Mouse (Mus musculus) heart, adult 18-20 months (tissue): Measurements from ENCODE around the gene Taf6l. TPM values are rescaled to one million over a fixed set of nuclear protein-coding genes. Genes with fewer than 3 reads are reported as not detected.
"Not testable (repeated sequence)": the region's sequence is repeated elsewhere in the genome, so short reads cannot be mapped to it uniquely, and the experiment has no call there.

ENCODE experiments used
- DNase-seq, 2 experiments: peaks; one replicate each; pipeline ENCODE4 v3.0.0; 2021 to 2022; ENCODE audit warnings: mixed read lengths in 1 of 2
- microRNA-seq, 2 experiments: library from miRNA; unstranded; fragments of <30 nt; microRNA quantifications; one replicate each; pipeline ENCODE4 v1.2.0; 2022
- total RNA-seq, 2 experiments: library from RNA; stranded (reverse); gene quantifications; 2 replicates each; pipeline ENCODE4 v1.2.3; 2021

Gene Taf6l
- total RNA-seq, 2 experiments from 2014 or later, result 7.2 to 8.6 TPM

DNA sequence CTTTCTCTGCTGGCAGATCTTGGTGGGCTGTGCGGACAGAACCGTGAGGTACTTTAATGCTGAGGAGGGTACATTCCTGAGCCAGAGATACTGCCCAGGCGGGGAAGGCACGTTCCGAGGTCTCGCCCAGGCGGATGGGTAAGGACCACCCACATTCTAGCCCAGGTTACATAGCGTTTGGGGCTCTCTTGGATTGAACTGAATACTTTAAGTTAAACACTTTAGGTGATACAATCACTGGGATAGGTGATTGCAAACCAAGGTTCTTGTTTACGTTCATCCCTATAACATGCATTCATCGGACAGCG is 50.1 kb downstream of the Taf6l start:
- no peak for DNase-seq

DNA sequence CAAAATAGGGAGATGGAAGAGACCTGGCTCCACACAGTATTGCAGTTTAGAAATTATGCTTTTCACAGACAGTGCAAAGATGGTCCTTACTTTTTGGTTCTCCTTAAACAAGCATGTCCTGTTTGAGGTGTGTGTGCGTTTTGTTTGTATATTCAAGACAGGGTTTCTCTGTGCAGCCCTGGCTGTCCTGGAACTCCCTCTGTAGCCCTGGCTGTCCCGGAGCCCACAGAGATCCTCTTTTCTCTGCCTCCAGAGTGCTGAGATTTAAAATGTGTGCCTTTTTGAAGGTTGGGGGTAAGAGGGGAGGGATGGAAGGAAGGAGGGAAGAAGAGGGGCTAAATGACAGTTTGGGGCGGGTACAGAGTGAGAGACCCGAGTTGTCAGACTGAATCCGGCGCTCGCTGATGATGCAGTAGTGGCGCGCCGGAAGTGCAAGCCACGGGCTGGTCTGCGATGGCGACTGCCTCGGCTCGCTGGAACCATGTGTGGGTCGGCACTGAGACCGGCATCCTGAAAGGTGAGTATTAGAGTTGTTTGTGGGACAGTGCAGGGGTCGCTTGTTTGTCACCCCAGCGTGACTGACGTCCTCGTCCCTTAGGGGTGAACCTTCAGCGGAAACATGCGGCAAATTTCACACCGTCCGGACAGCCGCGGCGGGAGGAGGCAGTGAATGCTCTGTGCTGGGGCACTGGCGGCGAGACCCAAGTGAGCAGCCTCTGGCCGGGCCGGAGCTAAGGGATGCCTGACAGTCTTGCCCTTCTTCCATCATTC is 50.6 kb downstream of the Taf6l start, which contains the start of gene Wdr74:
TSS of gene Wdr74 (plus strand) at position 439 of the 771 bp plus-strand sequence.
- peak; percentile 93 to 96 for DNase-seq

DNA sequence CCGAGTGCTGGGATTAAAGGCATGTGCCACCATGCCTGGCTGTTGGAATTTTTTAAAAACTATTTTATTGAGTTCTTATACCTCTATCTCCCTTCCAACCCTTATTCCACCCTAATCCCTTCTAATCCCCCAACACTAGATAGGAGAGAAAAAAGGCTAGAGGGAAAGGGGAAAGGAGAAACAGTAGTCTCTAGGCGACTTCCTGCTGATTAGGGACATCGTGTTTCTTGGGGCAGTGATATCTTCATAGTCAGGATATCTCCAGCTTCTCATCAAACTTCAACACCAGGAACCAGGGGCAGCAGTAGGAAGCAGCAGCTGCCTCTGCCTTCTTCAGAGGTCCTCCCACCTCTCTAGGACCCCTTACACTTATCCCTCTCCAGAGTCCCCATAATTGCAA is 51.9 kb downstream of the Taf6l start:
- no peak for DNase-seq

DNA sequence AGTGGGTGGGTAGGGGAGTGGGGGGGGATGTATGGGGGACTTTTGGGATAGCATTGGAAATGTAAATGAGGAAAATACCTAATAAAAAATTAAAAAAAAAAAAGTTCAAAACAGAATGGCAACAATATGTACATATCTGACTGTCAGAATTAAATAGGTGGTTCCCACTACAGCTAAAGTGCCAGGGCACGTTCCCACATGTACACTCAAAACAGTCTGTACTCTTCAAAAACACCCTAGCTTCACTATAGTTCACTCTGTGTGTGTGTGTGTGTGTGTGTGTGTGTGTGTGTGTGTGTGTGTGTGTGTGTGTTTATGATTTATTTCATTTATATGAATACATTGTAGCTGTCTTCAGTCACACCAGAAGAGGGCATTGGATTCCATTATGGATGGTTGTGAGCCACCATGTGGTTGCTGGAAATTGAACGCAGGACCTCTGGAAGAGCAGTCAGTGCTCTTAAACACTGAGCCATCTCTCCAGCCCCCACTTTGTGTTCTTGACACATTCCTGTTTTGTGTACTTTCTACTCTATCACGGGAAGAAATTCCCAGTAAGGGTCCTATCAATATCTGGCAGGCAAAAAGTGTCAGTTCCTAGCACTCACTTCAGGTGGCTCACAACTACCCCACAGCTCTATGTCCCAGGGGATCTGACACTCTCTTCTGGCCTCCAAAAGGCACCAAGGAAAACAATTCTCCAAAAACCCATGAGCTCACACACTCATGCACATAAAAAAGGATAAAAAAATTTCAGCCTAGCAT is 57.7 kb downstream of the Taf6l start:
- not testable (repeated sequence) for DNase-seq

DNA sequence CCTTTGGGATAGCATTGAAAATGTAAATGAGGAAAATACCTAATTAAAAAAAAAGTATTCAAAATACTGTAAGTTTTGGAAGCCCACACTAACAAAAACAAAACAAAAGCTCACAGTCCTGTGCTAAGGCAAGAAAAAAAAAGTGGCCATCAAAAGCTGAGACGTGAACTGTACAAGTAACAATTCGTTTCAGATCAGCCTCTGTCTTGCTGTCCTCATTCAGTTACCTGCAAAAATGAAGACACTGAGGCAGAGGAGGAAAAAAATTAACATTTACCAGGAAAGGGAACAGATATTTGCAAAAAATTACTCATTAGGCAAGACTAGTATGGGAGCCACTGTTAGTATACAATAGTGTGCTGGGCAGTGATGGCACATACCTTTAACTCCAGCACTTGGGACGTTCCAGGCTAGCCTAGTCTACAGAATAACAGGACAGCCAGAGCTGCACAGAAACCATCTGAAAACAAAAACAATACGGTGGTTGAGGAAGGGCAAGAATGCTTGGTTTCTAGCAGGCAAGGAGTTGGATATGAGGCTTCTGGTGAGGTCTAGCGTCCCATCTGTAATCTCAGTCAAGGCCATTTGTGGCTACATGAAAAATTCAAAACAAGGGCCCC is 58.6 kb downstream of the Taf6l start:
- no peak for DNase-seq

DNA sequence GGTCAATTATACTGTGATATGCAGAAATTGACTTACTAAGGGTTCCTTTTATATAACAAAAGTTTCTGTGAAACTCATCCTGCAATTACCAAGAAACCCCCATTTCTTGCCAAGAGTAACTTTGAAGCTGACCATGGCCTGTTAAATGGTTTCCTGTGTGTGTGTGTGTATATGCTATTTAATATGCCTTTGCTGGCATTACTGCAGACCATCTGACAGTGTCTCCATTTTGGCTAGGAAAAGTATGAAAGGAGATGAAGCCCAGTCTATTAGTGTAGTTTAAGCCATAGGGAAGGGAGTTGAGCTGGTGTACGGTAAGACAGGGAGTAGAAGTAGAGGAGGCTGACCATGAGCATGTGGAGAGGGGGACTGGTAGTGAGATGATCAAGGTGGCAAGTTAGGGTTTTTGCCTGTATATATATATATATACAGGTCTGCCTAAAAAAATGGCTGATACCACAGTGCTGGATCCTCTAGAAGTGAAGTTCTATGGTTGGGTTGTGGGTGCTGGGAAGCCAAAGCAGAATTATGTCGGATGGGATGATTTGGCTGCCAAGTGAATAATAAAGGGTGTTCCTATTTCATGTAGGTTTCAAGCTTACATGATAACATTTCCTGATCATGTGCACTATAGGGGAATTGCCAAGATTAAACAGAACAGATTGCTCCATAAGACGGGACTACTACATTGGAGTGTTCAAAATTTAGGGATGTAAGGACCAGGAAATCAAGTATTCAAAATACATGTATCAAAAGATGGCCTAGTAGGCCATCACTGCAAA is 59.4 kb downstream of the Taf6l start:
- no peak for DNase-seq

DNA sequence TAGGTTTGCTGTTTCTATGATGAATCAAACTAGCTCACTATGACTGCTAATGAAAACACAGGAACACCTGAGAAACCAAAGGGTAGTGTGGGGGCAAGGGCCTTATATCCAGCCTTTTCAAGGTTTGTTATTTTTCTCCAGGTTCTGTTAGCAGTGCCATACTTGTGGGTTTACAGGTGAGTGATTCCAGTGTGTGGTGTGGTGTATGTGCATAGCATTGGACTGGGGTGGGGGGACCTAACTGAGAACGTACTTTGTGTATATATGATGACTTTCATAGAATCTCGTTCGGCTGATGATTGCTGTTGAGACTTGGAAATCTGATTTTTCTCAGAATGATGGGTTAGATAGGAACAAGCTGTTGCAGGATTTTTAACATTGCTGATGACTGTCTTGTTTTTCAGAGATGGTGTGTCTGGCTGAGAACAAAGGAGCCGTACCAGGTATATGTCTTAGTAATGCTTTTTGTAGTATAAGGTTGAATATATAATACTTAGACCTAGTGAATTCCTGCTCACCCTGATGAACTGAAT is 61.1 kb downstream of the Taf6l start:
- DNase-seq, result no peak

Small RNA genes lying within 50 kb of the gene (microRNA-seq; reads per million reads assigned to microRNA genes)
- 0 reads per million in 2 experiments for gene Mir6992

Other genes with a start within 250 kb of the Taf6l start
- gene Slc22a8, start 195.2 kb downstream of the Taf6l start, total RNA-seq, result not detected
- not detected for gene Slc22a6, start 168.4 kb downstream of the Taf6l start, total RNA-seq
- under 1 TPM in 1 of 2 experiments, not detected in 1; 0.10 TPM for gene Chrm1, start 122.6 kb downstream of the Taf6l start, total RNA-seq
- gene Slc3a2, start 63.0 kb downstream of the Taf6l start, total RNA-seq, result 10 to 100 TPM; 42.4 to 48.1 TPM
- 10 to 100 TPM; 18.8 to 22.3 TPM for gene Wdr74, start 50.6 kb downstream of the Taf6l start, total RNA-seq
- under 1 TPM in 1 of 2 experiments, not detected in 1; 0.72 TPM for gene 1700092M07Rik, start 45.7 kb downstream of the Taf6l start, total RNA-seq
- 10 to 100 TPM; 21.3 to 27.1 TPM for gene Stx5a, start 45.0 kb downstream of the Taf6l start, total RNA-seq
- gene Nxf1, start 29.3 kb downstream of the Taf6l start, total RNA-seq, result 10 to 100 TPM; 31.6 to 35.6 TPM
- gene Tmem223, start 15.4 kb downstream of the Taf6l start, total RNA-seq, result 100 to 1,000 TPM; 133 to 134 TPM
- gene Tmem179b, start 11.9 kb downstream of the Taf6l start, total RNA-seq, result 10 to 100 TPM; 12.0 to 12.6 TPM
- 10 to 100 TPM; 58.3 to 60.9 TPM for gene Polr2g, start 12.2 kb upstream of the Taf6l start, total RNA-seq
- gene Zbtb3, start 16.1 kb upstream of the Taf6l start, total RNA-seq, result 1 to 10 TPM in 1 of 2 experiments, under 1 TPM in 1; 0.79 to 1.6 TPM
- gene Ttc9c, start 32.9 kb upstream of the Taf6l start, total RNA-seq, result 10 to 100 TPM; 13.6 to 18.3 TPM
- 10 to 100 TPM; 47.2 to 47.4 TPM for gene Hnrnpul2, start 33.6 kb upstream of the Taf6l start, total RNA-seq
- gene AC129217.1, start 43.4 kb upstream of the Taf6l start, total RNA-seq, result not detected
- 10 to 100 TPM; 24.7 to 32.2 TPM for gene Bscl2, start 51.0 kb upstream of the Taf6l start, total RNA-seq
- gene Gng3, start 52.8 kb upstream of the Taf6l start, total RNA-seq, result not detected
- 1 to 10 TPM; 2.3 to 3.6 TPM for gene Lrrn4cl, start 64.4 kb upstream of the Taf6l start, total RNA-seq
- gene Ubxn1, start 85.1 kb upstream of the Taf6l start, total RNA-seq, result 100 to 1,000 TPM; 125 to 132 TPM
- gene Uqcc3, start 94.5 kb upstream of the Taf6l start, total RNA-seq, result 10 to 100 TPM; 55.9 to 62.8 TPM
- gene Lbhd1, start 97.3 kb upstream of the Taf6l start, total RNA-seq, result 1 to 10 TPM; 1.6 to 3.8 TPM
- gene Gm49403, start 97.5 kb upstream of the Taf6l start, total RNA-seq, result not detected
- 10 to 100 TPM; 19.1 to 20.1 TPM for gene 1810009A15Rik, start 102.4 kb upstream of the Taf6l start, total RNA-seq
- 1 to 10 TPM in 1 of 2 experiments, not detected in 1; 3.4 TPM for gene Gm49416, start 102.5 kb upstream of the Taf6l start, total RNA-seq
- gene Ints5, start 106.6 kb upstream of the Taf6l start, total RNA-seq, result 10 to 100 TPM; 11.2 to 11.5 TPM
- 10 to 100 TPM; 45.0 to 52.1 TPM for gene Ganab, start 111.7 kb upstream of the Taf6l start, total RNA-seq
- gene B3gat3, start 134.0 kb upstream of the Taf6l start, total RNA-seq, result 10 to 100 TPM; 38.0 to 38.7 TPM
- gene Rom1, start 142.9 kb upstream of the Taf6l start, total RNA-seq, result 10 to 100 TPM; 25.7 to 34.7 TPM
- gene Eml3, start 143.1 kb upstream of the Taf6l start, total RNA-seq, result 1 to 10 TPM; 5.7 to 7.6 TPM
- gene Mta2, start 155.5 kb upstream of the Taf6l start, total RNA-seq, result 10 to 100 TPM; 28.8 to 30.1 TPM
- 1 to 10 TPM; 8.2 to 9.5 TPM for gene Tut1, start 167.4 kb upstream of the Taf6l start, total RNA-seq
- gene Eef1g, start 180.6 kb upstream of the Taf6l start, total RNA-seq, result 100 to 1,000 TPM; 239 to 257 TPM
- 100 to 1,000 TPM; 341 to 356 TPM for gene Ahnak, start 202.9 kb upstream of the Taf6l start, total RNA-seq